Mouse (Mus musculus): ENCODE results near the gene Zic2. TPM values are rescaled to one million over a fixed set of nuclear protein-coding genes. Genes with fewer than 3 reads are reported as not detected.

Zic2 gene
- polyA plus RNA-seq, 1 experiment from 2014 or later, result not detected

DNA sequence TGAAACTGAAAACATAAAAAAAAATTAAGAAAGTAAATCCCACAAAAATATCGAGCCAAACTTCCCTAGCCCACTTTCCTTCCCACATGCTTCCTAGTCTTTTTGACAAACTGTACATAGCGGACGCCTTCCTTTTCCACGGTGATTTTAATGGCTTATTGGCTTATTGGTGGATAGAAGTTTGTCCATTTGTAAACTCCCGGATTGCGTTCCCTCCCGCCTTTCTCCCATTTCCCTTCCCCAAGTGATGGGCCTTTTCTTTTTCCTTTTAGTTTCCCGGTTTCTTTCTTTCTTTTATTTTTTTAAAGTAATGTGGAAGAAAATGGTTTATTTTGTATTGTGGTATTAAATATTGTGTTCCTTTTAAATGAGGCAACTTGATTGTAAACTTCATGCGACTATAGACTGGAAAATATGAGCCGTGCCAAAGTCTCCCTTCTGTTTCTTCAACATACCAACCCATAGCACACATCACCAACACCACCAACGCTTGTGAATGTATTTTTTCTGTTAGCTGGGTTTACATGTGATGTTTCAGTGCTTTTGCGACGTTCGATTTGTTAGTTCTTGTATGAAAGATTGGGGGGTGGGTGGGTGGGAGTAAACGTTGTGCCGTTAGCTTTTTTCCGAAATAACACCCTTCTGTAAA is 4.3 kb downstream of the Zic2 start:
- Histone ChIP-seq H3K4me1 (ENCODE audit: control insufficient read depth in 2 of 2, insufficient read depth in 2 of 2, low read length in 2 of 2) (peaks cover 4 to 17% of the 10 kb centered on the region in 2 experiments; a peak in 3 of 4 replicates), H3K4me3 (ENCODE audit: control insufficient read depth in 1 of 2, insufficient read depth in 1 of 2, low read depth in 1 of 2, low read length in 2 of 2) (no peak overlapping the region), H3K27me3 (ENCODE audit: control insufficient read depth, insufficient read depth, low read length) (peaks cover 96% of the 10 kb centered on the region), H3K9ac (ENCODE audit: low read length) (no peak overlapping the region), H3K4me2 (ENCODE audit: low read length) (no peak overlapping the region), H3K27ac (replicated peaks in 1 of 2; ENCODE audit: control insufficient read depth in 1 of 2, insufficient read depth in 1 of 2, low read depth in 2 of 2, low read length in 2 of 2) (no peak overlapping the region), H3K36me3 (ENCODE audit: control insufficient read depth, insufficient read depth, low read length) (no peaks in the 10 kb centered on the region), H3K9me3 (ENCODE audit: control insufficient read depth, low read length) (no peaks in the 10 kb centered on the region)
- ATAC-seq (ENCODE audit: insufficient number of reproducible peaks, insufficient read depth, low FRiP score, low read depth), result no peak
- 25% methylated on average over 17 of the region's 17 CpGs for WGBS

DNA sequence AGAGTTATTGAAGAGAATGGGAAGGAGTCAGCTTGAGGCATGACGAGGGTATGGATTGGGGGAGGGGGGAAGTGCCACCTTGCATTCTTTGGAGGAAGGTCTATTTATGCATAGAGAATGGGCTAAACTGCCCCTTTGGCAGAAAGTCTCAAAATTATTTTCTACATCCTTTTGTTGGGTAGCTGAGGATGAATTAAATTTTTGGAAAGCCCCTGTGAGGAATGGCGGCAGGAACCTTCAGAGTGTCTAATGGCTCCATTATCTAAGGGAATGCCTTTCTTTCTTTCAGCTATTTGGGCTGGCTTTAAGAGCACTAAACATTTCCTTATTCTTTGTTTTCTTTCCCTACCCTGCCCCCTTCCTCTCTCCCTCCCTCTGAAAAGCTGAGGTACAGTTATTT is 5.1 kb downstream of the Zic2 start:
- no peak for ATAC-seq (ENCODE audit: insufficient number of reproducible peaks, insufficient read depth, low FRiP score, low read depth)
- Histone ChIP-seq H3K4me1 (ENCODE audit: control insufficient read depth in 2 of 2, insufficient read depth in 2 of 2, low read length in 2 of 2) (peaks cover 0 to 9% of the 10 kb centered on the region in 2 experiments; a peak in 3 of 4 replicates), H3K4me3 (ENCODE audit: control insufficient read depth in 1 of 2, insufficient read depth in 1 of 2, low read depth in 1 of 2, low read length in 2 of 2) (no peak overlapping the region), H3K27ac (replicated peaks in 1 of 2; ENCODE audit: control insufficient read depth in 1 of 2, insufficient read depth in 1 of 2, low read depth in 2 of 2, low read length in 2 of 2) (no peak overlapping the region), H3K36me3 (ENCODE audit: control insufficient read depth, insufficient read depth, low read length) (no peaks in the 10 kb centered on the region), H3K27me3 (ENCODE audit: control insufficient read depth, insufficient read depth, low read length) (peaks cover 96% of the 10 kb centered on the region), H3K9me3 (ENCODE audit: control insufficient read depth, low read length) (no peaks in the 10 kb centered on the region), H3K9ac (ENCODE audit: low read length) (no peak overlapping the region), H3K4me2 (ENCODE audit: low read length) (no peak overlapping the region)
- WGBS, result 2% methylated on average over 2 of the region's 2 CpGs

GRCm38 (mm10) chr14:122481181-122481580 is 5.9 kb downstream of the Zic2 start:
- no peak overlapping the region for H3K9ac ChIP-seq (ENCODE audit: low read length)
- H3K4me2 ChIP-seq (ENCODE audit: low read length), result no peak overlapping the region
- no peak overlapping the region for H3K4me3 ChIP-seq (ENCODE audit: control insufficient read depth in 1 of 2, insufficient read depth in 1 of 2, low read depth in 1 of 2, low read length in 2 of 2)
- 5% methylated on average over 15 of the region's 15 CpGs for WGBS
- H3K9me3 ChIP-seq (ENCODE audit: control insufficient read depth, low read length), result no peaks in the 10 kb centered on the region
- H3K36me3 ChIP-seq (ENCODE audit: control insufficient read depth, insufficient read depth, low read length), result no peaks in the 10 kb centered on the region
- ATAC-seq (ENCODE audit: insufficient number of reproducible peaks, insufficient read depth, low FRiP score, low read depth), result no peak
- H3K27ac ChIP-seq (replicated peaks in 1 of 2; ENCODE audit: control insufficient read depth in 1 of 2, insufficient read depth in 1 of 2, low read depth in 2 of 2, low read length in 2 of 2), result no peak overlapping the region
- peaks cover 0 to under 1% of the 10 kb centered on the region in 2 experiments; a peak in 3 of 4 replicates for H3K4me1 ChIP-seq (ENCODE audit: control insufficient read depth in 2 of 2, insufficient read depth in 2 of 2, low read length in 2 of 2)
- peaks cover 96% of the 10 kb centered on the region for H3K27me3 ChIP-seq (ENCODE audit: control insufficient read depth, insufficient read depth, low read length)

DNA sequence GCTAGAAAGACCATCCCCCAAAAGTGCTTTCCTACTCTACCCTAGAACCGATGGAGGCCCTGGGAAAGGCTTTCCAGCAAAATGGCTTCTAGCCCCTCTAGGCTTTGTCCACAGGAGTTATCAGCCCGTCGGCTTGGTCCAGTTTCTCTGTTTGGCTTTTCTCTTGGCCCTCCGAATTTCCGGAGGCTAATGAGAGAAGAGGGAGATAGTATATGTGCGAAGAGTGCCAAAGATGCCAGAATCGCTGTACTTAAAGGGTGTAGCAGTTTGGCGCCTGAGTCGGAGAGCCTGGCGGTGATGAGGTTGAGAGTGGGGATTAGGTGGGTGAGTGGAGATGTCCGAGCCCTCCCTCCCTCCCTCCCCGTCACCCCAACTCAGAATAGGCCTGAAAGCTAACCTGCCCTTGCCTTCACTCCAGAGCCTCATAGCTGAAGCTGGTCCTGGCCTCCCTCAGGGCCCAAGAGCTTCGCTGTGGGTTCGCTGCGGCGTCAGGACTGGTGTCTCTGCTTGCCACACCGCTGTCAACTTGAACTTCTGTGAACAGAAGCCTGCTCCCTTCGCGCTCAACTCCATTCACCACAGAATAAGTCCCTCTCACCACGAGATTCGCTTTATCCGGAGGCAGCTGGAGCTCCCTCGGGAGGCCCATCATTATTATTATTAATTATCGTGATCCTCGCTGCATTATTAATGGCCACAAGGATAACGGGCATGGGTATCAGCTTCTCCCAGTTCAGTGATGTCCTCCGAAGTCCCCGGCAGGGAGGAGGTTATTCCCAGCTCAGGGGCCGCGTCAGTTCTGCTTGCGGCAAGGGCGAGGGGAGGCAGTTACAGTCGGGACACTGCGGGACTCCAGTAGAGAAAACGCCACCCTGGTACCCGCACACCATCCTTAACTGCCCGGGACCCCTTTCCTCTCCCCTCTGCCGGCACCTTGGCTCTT is 7.1 kb downstream of the Zic2 start:
- Histone ChIP-seq H3K4me1 (ENCODE audit: control insufficient read depth in 2 of 2, insufficient read depth in 2 of 2, low read length in 2 of 2) (no peaks in the 10 kb centered on the region), H3K36me3 (ENCODE audit: control insufficient read depth, insufficient read depth, low read length) (no peaks in the 10 kb centered on the region), H3K4me3 (ENCODE audit: control insufficient read depth in 1 of 2, insufficient read depth in 1 of 2, low read depth in 1 of 2, low read length in 2 of 2) (no peak overlapping the region), H3K9ac (ENCODE audit: low read length) (no peak overlapping the region), H3K27ac (replicated peaks in 1 of 2; ENCODE audit: control insufficient read depth in 1 of 2, insufficient read depth in 1 of 2, low read depth in 2 of 2, low read length in 2 of 2) (no peak overlapping the region), H3K27me3 (ENCODE audit: control insufficient read depth, insufficient read depth, low read length) (peaks cover 97% of the 10 kb centered on the region), H3K9me3 (ENCODE audit: control insufficient read depth, low read length) (no peaks in the 10 kb centered on the region), H3K4me2 (ENCODE audit: low read length) (no peak overlapping the region)
- WGBS, result 2% methylated on average over 38 of the region's 38 CpGs
- ATAC-seq (ENCODE audit: insufficient number of reproducible peaks, insufficient read depth, low FRiP score, low read depth), result no peak

GRCm38 (mm10) chr14:122483024-122483385 is 7.8 kb downstream of the Zic2 start:
- H3K9me3 ChIP-seq (ENCODE audit: control insufficient read depth, low read length), result no peaks in the 10 kb centered on the region
- H3K4me1 ChIP-seq (ENCODE audit: control insufficient read depth in 2 of 2, insufficient read depth in 2 of 2, low read length in 2 of 2), result no peaks in the 10 kb centered on the region
- H3K27ac ChIP-seq (replicated peaks in 1 of 2; ENCODE audit: control insufficient read depth in 1 of 2, insufficient read depth in 1 of 2, low read depth in 2 of 2, low read length in 2 of 2), result no peak overlapping the region
- H3K4me3 ChIP-seq (ENCODE audit: control insufficient read depth in 1 of 2, insufficient read depth in 1 of 2, low read depth in 1 of 2, low read length in 2 of 2), result no peak overlapping the region
- no peak overlapping the region for H3K4me2 ChIP-seq (ENCODE audit: low read length)
- WGBS, result 7% methylated on average over 5 of the region's 5 CpGs
- no peak overlapping the region for H3K9ac ChIP-seq (ENCODE audit: low read length)
- peaks cover 96% of the 10 kb centered on the region for H3K27me3 ChIP-seq (ENCODE audit: control insufficient read depth, insufficient read depth, low read length)
- H3K36me3 ChIP-seq (ENCODE audit: control insufficient read depth, insufficient read depth, low read length), result no peaks in the 10 kb centered on the region
- ATAC-seq (ENCODE audit: insufficient number of reproducible peaks, insufficient read depth, low FRiP score, low read depth), result no peak

GRCm38 (mm10) chr14:122483556-122484421 is 8.6 kb downstream of the Zic2 start:
- Histone ChIP-seq H3K4me3 (ENCODE audit: control insufficient read depth in 1 of 2, insufficient read depth in 1 of 2, low read depth in 1 of 2, low read length in 2 of 2) (no peak overlapping the region), H3K27me3 (ENCODE audit: control insufficient read depth, insufficient read depth, low read length) (peaks cover 94% of the 10 kb centered on the region), H3K36me3 (ENCODE audit: control insufficient read depth, insufficient read depth, low read length) (no peaks in the 10 kb centered on the region), H3K4me1 (ENCODE audit: control insufficient read depth in 2 of 2, insufficient read depth in 2 of 2, low read length in 2 of 2) (no peaks in the 10 kb centered on the region), H3K9ac (ENCODE audit: low read length) (no peak overlapping the region), H3K4me2 (ENCODE audit: low read length) (no peak overlapping the region), H3K9me3 (ENCODE audit: control insufficient read depth, low read length) (no peaks in the 10 kb centered on the region), H3K27ac (replicated peaks in 1 of 2; ENCODE audit: control insufficient read depth in 1 of 2, insufficient read depth in 1 of 2, low read depth in 2 of 2, low read length in 2 of 2) (no peak overlapping the region)
- ATAC-seq (ENCODE audit: insufficient number of reproducible peaks, insufficient read depth, low FRiP score, low read depth), result no peak
- WGBS, result 4% methylated on average over 18 of the region's 18 CpGs

GRCm38 (mm10) chr14:122484458-122484843 is 9.2 kb downstream of the Zic2 start:
- 9% methylated on average over 4 of the region's 4 CpGs for WGBS
- no peak overlapping the region for H3K4me2 ChIP-seq (ENCODE audit: low read length)
- no peaks in the 10 kb centered on the region for H3K4me1 ChIP-seq (ENCODE audit: control insufficient read depth in 2 of 2, insufficient read depth in 2 of 2, low read length in 2 of 2)
- no peak overlapping the region for H3K4me3 ChIP-seq (ENCODE audit: control insufficient read depth in 1 of 2, insufficient read depth in 1 of 2, low read depth in 1 of 2, low read length in 2 of 2)
- H3K27me3 ChIP-seq (ENCODE audit: control insufficient read depth, insufficient read depth, low read length), result peaks cover 95% of the 10 kb centered on the region
- H3K36me3 ChIP-seq (ENCODE audit: control insufficient read depth, insufficient read depth, low read length), result no peaks in the 10 kb centered on the region
- H3K9ac ChIP-seq (ENCODE audit: low read length), result no peak overlapping the region
- no peak for ATAC-seq (ENCODE audit: insufficient number of reproducible peaks, insufficient read depth, low FRiP score, low read depth)
- no peak overlapping the region for H3K27ac ChIP-seq (replicated peaks in 1 of 2; ENCODE audit: control insufficient read depth in 1 of 2, insufficient read depth in 1 of 2, low read depth in 2 of 2, low read length in 2 of 2)
- H3K9me3 ChIP-seq (ENCODE audit: control insufficient read depth, low read length), result no peaks in the 10 kb centered on the region

Measured in heart, embryonic 14.5 days (tissue).